Mouse (Mus musculus): Measurements from ENCODE around the gene Enc1.
A peak's percentile ranks its signal among the peaks of the same experiment; 100 is the strongest.

Gene Enc1

DNA sequence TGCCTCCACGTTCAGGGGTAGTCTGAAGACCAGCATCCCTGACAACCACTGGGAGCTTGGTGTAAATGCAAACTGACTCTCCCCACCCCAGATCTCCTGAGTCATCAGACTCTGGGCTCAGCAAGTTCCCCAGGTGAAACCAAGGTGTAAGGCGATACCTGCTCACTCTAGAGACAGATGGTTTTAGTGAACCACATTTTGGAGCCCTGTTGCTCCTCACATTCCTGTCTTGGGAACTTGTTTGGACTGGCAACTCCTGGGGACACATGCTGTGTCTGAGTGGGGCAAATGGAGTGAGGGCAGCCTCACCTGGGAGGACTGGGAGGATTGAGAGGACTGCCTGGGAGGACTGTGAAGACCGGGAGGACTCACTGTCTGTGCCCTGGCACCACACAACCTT is 13.1 kb upstream of the Enc1 start:
- no peak for DNase-seq (ENCODE audit: low spot score)

DNA sequence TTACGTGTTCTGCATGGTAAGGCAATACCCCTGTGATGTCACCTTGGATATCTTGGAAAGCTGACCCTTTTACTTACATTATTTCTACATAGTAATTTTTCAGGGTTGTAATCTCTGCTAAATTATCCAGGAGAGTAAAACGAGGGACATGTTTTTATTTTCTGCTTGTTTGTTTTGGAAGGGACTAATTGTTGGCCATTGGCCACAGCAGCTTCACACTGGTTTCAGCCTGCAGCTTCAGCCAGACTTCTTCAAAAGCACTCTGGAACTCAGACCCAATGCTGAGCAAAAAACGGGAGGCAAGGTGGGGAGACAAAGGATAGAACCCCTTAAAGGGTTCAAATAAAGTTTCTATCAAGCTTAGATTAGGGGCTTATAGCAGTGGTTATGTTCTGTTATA is 10.8 kb upstream of the Enc1 start:
- no peak for DNase-seq (ENCODE audit: low spot score)

DNA sequence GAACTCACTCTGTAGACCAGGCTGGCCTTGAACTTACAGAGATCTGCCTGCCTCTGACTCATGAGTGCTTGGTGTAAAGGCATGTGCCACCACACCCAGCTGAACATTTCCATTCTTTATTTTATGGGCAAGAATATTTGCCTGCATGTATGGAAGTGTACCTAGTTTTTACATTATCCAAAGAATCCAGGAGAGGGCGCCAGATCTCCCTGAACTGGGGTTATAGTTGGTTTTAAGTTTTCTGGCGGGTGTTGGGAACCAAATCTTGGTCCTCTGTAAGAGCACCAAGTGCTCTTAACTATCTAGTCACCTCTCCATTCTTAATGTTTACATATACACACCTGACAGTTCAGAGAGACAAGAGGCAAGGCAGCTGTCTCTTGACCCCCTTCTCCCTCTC is 7.8 kb upstream of the Enc1 start:
- no peak for DNase-seq (ENCODE audit: low spot score)

DNA sequence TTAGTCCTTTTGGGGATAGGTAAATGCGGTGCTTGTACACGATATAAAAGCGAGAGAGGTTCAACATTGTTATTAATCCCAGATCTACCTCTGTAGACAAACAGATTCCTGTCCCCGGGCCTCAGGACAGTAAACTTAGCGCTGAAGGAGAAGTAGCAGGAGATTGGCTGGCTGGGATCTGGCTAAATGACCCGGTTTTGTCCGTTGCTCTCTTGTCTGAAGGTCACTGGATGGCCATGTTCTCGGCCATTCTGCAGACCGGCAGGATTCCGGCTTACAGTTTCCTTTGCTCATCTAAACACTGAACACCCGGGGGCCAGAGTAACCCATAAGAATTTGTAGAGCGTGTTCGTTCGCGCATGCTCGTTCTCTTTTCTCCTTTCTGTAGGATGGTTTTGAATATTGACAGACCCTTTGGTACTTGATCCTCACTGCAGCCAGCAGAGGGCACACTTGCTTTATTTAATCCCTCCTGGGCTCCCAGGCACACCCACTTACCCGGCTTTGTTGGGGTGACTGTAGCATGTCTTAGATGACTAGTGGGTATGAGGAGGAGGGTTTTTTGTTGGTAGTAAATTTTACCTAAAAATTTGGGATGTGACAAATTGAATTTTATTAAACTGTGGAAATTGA is 6.0 kb upstream of the Enc1 start:
- DNase-seq (ENCODE audit: low spot score), result peak; percentile 64

DNA sequence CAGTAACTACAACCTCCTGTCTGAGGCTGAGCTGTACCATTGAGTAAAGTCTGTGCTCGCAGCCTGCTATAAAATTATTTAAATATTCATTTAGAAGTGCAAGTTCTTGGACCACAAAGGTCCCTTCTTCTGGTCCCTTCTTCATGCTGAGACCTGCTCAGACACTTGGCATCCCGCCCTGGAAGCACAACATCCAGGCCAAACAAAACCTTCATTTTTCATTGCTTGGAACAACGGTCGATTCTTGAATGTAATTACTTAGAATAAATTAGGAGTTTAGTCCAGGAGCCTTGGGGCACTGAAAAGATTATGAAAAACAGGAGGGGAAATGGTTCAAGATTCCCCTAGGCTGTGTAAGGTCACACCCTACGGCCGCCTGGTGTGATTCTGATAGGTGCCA is 5.0 kb upstream of the Enc1 start:
- DNase-seq (ENCODE audit: low spot score), result no peak

DNA sequence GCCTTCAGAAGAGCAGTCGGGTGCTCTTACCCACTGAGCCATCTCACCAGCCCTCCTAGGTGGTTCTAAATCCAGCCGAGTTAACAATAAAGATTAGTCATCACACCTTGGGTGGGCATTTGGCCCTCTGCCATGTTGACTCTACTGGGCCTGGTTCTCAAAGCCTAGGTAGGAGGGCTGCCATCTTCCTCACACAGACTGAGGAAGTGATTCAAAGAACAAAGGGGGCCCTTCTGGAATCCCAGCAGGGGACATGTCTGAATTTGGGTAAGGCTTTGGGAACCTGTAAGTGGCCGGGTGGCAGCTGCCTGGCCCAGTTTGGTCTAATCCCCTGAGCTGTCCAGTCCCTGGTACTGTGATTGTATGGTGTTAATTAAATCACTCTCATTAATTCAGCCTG is 3.2 kb upstream of the Enc1 start:
- DNase-seq (ENCODE audit: low spot score), result no peak

DNA sequence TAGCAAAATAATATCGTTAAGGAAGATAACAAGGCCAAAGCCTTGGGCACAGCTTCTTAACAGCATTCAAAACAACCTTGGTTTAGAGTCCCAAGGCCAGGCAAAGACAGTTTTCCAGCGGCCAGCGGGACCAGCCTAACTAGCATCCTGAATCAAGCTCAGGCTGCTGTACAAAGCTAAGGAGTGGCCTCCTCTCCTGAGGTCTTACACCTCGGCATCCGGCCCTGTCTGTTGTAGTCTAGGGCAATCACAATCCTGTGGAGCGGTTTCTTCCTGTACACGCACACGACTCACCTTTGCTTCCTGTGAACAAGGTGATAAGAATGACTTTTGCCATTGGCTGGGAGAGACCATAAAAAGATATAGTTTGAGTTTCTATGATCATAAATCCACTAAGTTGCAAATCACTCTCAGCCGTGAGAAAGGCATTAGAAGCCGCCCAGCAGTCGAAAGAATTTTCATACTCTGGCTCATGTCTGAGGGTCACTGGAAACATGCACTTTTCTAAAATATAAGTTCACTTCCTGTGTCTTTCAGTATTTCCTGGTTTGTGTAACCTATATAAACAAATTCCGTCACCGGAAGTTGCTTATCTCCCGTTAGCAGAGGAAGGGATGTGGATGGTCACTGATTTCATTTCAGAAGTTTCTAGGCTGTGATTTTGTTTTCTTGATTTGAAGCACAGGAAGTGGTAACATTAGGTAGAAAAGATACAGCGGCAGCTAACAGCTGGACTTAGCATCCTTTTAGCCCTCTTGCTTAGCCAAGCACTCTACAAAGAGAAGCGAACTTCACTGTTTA is 2.5 kb upstream of the Enc1 start:
- DNase-seq (ENCODE audit: low spot score), result peak; percentile 75

DNA sequence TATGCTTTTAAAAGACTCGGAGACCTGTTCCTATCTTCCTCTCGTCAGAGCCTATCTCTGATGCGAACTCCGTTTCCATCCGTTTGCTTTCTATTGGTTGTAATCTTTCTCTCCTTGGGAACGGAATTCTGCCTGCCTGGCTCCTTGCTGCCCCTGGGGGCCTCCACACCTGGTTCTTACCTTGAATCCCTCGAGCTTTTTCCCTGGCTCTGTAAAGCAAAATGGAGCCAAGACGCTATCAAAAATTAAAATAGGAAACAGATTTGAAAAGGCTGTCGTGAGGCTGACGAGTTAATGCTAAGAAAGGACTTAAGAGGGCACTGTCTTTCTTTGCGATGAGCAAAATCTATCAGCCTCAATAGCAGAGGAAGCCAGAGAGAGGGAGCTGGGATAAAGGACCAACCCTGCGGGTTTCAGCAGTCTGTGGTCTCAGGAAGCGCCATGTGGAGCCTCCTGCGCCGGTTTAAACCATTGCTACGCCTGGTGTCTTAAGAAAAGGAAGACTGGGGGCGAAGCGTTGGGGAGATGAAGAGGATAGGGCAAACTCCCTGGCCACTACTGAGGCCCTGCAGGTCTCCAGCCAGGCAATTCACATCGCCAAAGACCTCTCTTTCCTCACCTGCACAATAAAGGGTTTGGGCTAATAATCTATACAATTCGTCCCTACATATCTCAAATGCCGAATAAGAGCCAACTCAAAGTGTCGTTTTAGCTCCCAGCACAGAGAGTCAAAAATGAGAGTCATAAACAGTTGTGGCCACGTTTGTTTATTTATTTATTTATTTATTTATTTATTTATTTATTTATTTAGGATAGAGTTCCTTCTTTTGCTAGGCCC is 1.3 kb upstream of the Enc1 start:
- DNase-seq (ENCODE audit: low spot score), result peak; percentile 64

DNA sequence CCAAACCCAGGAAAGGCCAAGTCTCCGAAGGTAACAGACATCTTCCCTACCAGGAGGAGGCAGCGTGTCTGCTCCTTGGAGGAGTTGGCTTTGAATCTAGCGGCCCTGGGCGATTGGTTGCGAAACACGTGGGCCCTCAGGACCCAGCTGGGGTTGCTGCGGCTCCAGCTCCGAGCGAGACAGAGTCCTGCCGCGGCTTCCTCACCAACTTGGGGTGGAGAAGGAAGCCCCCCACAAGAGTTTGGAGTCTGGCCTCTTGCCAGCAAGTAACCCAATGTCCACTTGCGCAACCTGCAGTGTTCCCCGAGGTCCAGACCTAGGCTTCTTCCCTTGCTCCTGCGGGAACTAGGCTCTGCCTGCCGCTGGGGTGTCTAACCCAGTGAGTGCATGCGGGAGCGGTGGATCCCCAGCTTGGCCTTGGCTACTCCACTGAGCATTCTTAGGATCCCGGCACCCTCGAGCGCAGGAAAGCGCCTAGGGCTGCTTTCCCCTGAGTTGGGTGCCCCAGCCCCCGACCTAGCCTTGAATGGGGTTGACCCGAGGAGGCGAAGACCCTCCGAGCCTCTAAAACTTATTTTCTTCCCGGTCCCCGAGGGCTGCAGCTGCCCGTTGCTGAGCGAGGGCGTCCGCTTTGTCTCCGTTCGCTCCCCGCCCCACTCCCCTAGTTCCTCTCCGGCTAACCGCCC is 483 bp upstream of the Enc1 start:
- DNase-seq (ENCODE audit: low spot score), result peak; percentile 79

DNA sequence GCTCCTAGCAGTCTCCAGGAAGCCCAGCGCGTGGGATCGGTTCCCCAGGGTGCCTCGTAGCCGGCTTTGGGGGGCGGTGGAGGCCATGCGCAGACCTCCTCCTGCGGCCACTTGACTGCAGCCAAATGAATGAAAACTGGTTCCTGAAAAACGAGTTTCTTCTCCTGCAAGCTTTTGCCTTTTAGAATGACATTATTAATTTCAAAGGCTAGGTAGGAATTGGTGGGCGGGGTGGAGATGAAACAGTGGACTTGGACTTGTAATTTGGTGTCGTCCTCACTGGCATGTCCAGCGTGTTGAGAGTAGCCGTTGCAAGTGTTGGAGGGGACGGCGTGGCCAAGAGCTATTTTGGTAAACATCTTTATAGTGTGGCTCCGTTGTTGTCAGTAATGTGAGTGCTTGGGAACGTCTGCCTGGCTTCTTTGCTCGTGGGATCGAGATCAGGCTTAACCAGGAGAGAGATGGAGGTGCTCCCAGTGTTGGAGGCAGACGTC is 929 bp downstream of the Enc1 start:
- DNase-seq (ENCODE audit: low spot score), result no peak

DNA sequence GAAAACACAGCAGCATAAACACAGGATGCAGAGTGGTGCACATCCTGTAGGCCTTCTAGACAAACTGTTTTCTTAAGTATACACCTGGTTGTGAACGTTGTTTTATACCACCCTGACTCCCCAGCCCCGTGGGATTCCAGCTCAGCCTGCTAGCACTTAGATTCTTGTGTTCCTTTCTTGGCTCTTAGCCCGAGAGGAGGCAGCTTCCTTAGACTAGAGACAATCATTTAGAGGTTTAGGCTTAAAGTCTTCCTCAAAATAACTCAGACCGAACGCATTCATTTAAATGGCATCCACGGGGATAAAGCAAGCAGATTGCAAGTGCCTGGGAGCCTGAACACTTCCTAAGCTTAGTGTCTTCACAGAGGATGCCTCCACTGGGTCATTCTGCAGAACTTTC is 1.8 kb downstream of the Enc1 start:
- DNase-seq (ENCODE audit: low spot score), result no peak

DNA sequence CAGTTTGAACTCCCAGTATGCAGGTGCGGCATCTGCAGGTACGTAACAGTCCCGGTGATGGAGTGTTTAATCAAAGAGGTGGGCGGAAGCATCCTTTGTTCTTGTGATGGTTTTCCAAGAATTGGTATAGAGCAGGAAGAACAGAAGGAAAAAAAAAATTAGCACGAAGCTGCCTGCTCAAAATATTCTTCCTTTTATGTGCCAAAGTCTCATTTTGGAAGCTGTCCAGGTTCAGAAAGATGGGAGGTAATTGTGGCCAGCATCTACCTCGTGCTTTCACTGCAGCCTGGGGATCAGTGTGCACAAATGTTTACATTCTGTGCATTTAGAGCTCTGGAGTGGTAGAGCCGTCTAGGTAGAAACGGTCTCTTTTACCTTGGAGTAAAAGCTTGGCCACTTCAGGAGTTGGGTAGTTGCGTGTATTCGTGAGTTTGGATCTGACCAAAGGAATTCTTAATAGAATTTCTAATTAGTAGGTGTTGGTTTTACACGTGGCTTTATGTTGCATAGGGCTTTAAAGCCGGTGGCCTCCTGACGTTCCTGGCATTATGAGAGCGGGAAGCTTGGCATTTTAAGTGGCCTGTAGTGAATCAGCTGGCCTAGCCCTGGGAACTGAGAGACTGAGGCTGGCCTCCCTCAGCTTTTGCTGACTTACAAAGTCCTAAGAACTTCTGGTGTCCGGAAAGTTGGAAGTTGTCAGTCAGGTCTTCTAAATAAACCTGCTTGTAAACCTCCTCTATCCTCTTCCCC is 3.2 kb downstream of the Enc1 start:
- DNase-seq (ENCODE audit: low spot score), result no peak

DNA sequence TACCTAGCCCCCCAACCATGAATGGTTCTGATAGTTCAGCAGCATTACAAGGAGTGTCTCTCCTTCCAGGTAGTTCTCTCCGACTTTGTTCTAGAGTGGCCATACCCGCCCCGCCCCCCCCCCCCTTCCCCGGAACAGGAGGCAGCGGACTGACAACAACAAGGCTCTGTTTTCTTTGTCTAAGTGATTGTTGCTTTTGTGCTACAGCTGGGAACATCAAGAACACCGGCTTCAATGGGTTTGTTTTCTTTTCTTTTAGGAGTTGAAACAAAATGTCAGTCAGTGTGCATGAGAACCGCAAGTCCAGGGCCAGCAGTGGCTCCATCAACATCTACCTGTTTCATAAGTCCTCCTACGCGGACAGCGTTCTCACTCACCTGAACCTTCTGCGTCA is 3.8 kb downstream of the Enc1 start:
- no peak for DNase-seq (ENCODE audit: low spot score)

DNA sequence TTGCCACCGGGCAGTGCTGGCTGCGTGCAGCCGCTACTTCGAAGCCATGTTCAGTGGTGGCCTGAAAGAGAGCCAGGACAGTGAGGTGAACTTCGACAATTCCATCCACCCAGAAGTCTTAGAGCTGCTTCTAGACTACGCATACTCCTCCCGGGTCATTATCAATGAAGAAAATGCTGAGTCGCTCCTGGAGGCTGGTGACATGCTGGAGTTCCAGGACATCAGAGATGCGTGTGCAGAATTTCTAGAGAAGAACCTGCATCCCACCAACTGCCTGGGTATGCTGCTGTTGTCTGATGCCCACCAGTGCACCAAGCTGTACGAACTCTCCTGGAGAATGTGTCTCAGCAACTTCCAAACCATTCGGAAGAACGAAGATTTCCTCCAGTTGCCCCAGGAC is 4.3 kb downstream of the Enc1 start:
- DNase-seq (ENCODE audit: low spot score), result no peak

DNA sequence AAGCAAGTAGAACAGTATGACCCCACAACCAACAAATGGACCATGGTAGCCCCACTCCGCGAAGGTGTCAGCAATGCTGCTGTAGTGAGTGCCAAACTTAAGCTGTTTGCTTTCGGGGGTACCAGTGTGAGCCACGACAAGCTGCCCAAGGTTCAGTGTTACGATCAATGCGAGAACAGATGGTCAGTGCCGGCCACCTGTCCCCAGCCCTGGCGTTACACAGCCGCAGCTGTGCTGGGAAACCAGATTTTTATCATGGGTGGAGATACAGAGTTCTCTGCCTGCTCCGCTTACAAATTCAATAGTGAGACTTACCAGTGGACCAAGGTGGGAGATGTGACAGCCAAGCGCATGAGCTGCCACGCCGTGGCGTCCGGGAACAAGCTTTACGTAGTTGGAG is 5.3 kb downstream of the Enc1 start:
- DNase-seq (ENCODE audit: low spot score), result no peak

DNA sequence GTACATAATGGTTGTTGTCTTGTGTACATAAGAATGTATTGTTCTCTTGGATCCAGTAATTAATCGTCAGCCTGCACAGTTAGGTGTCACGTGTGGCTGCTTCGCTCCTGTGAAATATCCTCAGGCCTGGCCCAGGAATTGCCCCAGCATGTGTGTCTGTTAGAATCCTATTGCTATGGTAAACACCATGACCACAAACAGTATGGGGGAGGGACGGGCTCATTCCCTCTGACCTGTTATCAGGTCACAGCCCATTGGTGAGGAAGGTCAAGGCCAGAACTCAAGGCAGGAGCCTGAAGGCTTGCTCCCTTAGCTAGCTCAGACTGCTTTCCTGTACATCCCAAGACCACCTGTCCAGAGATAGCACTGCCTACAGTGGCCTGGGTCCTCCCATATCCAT is 6.8 kb downstream of the Enc1 start:
- DNase-seq (ENCODE audit: low spot score), result no peak

DNA sequence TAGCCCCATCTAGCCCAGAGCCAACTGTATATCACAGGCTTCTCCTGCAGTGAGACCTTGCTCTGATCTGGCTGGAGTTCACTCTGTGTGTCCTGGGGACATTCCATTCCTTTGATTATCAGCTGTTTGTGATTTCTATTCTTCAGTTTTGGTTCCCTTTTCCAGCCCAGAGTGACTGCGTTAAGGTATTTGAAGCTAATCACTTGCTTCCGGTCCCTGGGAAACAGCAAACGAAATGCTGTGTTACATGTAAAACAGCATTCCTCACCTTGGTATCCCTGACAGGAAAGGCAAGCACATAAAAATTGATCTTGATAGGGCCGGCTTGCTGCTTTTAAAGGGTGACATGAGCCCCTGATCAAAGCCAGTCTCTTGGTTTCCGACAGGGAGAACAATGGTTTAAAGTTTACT is 8.2 kb downstream of the Enc1 start:
- no peak for DNase-seq (ENCODE audit: low spot score)

DNA sequence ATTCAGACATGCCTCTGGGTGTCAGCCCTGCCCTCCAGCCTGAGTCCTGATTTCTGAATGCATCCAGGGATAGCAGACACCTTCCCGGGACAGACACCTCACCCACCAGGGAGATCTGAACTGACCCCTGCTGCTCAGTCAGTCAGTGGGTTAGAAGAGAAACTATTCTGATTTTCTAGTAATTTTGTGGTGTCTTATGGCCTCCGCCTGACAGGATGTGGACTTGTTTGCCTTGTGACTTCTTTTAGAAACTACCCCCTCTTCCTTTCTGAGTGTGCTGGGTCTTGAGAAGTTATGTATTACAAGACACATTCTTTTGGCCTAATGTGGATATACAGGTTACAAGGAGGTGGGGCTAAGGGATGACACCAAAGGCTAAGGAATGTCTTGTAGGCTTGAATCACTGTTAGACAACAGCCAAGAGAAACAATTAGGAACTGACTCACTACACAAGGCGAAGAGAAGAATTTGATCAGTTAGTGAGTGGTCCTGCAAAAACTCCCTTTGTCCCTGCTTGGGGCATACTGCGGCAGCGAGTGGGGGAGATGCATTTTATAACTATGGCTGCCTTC is 8.7 kb downstream of the Enc1 start:
- DNase-seq (ENCODE audit: low spot score), result no peak

DNA sequence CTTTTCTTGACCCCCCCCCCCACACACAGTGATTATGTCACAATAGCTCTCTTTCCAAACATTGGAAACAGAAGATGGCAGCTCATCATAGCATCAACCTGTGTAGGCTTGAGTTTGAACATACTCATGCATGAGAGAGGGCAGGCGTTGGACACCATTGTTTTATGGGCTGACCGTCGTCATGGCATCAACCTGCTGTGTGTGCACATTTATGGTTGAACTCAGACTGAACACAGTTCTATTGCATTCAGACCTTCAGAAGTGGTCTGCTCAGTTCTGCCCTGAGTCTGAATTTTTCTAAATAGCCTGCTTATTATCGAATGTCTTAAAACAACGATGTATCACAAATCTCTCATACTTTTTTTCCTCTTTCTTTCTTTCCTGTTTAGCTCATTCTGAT is 9.2 kb downstream of the Enc1 start:
- no peak for DNase-seq (ENCODE audit: low spot score)

DNA sequence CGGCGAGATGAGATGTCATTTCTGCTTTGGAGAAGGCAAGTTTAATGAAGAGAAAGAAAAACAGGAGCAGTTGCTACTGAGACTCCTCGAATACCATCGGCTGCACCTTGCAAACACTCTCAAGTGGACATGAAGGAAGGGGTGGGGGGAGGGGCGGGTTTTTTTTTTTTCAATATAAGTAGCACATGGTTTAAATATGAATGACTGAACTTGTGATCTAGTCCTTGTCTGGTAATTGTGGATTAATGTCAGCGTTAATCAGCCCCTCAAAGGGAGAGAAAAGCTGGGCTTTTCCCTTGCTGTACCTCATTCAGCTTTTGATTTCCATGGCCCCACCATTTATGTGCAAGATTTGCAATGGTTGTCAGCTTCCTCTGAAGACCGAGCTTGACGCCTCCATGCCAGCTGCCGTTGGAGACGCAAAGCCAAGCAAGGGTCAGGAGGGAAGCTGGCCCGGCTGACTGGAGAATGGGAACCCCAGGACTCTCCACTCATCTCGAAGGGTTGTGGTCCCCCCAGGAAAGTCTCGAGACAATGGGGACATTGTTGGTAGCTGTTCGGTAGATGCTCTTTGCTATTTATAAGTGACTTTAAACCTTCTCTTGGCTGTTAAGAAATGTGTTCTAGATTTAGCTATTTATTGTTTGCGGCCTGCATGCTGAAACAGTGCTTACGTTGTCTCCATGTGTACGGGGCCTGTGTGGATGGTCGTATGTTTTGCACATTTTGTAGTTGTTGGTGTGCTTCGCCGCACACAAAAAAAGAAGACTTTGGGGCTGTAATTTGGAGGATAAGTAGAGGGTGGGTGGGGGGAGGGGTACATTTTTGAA is 9.9 kb downstream of the Enc1 start:
- DNase-seq (ENCODE audit: low spot score), result no peak
